Mouse (Mus musculus): Measurements from ENCODE around the gene Gm20738.
"Not testable (repeated sequence)": the region's sequence is repeated elsewhere in the genome, so short reads cannot be mapped to it uniquely, and the experiment has no call there.

Gm20738 gene

GRCm38 (mm10) chrY:37957511-37957910 is at the start of gene Gm20738:
Gm20738 (plus strand) TSS chrY:37957811.
- DNase-seq, result not testable (repeated sequence)

Data from kidney, postnatal 14 days (tissue).